Mouse (Mus musculus): ENCODE measurements at regions not wholly inside any gene's neighbourhood (a gene's known extent, or its start where the extent isn't known, plus 50 kb on each side); places are given as distances from the start of the nearest gene placed in this dataset.
A peak's percentile ranks its signal among the peaks of the same experiment; 100 is the strongest.

DNA sequence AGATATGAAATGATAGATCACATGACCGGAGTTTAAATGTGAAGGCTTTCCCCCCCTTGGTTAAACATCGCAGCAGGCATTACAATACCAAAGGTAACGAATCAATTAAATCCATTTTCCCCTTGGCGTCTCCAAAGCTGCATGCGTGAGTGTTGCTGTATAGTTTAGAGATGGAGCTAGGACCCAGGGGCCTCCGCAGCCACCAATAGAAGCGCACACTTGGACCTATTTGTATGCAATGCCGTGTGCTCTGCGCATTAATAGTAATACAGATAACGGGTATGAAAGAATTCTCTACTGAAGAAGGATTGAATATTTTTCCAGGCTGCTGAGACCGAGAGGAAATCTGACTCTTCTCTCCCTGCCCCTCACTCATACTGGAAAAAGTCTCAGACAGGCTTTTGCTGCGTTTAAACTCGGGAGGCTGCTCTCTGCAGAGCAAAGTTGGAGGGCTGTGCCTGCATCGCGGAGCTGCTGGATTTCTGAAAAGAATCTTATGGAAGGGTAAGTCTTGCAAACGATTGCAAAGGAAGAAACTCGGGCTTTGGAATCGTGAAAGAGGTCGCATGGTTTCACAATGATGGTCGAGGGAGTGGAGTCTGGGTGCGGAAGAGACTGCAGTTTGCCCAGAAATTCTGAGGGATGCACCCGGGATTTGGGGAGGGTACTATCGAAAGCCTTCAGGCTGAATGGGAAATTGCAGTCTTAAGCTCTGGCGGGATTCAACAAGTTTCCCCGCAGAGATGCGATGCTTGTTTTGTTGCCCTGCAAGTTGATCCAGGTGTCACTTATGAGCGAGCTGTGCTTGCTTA is 280.5 kb upstream of the Robo1 start:
- H3K27me3 ChIP-seq (ENCODE audit: control insufficient read depth, insufficient read depth, low read depth, low read length): no peaks in the 10 kb centered on the region
- H3K9me3 ChIP-seq (replicated peaks; ENCODE audit: control insufficient read depth, low read length, poor library complexity, severe bottlenecking): no peaks in the 10 kb centered on the region
- under 1% methylated on average over 27 of the region's 27 CpGs for WGBS
- peak overlapping the region; percentile 82 for H3K9ac ChIP-seq (ENCODE audit: low read depth, low read length)
- H3K4me2 ChIP-seq (ENCODE audit: low read length): peak overlapping the region; percentile 70
- peak overlapping the region; percentile 86 for H3K27ac ChIP-seq (ENCODE audit: low read length)
- H3K4me3 ChIP-seq (ENCODE audit: low read depth, low read length): peak overlapping the region; percentile 62
- H3K36me3 ChIP-seq (ENCODE audit: control insufficient read depth, insufficient read depth, low read length): no peaks in the 10 kb centered on the region
- peaks cover 7% of the 10 kb centered on the region for H3K4me1 ChIP-seq (ENCODE audit: control insufficient read depth, insufficient read depth, low read length)
- ATAC-seq: peak; percentile 88

DNA sequence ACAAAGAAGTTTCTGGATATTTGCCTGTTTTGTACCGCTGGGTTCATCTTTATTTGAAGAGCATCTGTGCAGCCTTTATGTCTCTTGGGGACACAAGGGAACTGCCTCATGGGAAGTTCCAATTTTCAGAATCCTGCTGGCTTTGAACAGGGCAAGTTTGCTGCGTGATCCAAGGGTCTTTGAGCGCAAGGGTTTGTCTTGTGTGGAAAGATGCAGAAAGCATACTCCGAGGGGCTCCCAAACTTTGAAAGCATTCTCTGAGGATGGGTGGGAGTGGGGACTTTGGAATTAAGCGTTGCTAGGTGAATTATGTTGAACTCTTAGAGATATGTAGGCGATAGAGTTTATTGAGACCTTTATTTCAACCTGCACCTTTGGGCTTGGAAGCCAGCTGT is 279.9 kb upstream of the Robo1 start:
- H3K4me2 ChIP-seq (ENCODE audit: low read length): peak overlapping the region; percentile 70
- peak overlapping the region; percentile 62 for H3K4me3 ChIP-seq (ENCODE audit: low read depth, low read length)
- H3K9ac ChIP-seq (ENCODE audit: low read depth, low read length): peak overlapping the region; percentile 82
- H3K4me1 ChIP-seq (ENCODE audit: control insufficient read depth, insufficient read depth, low read length): peaks cover 7% of the 10 kb centered on the region
- H3K36me3 ChIP-seq (ENCODE audit: control insufficient read depth, insufficient read depth, low read length): no peaks in the 10 kb centered on the region
- no peak for ATAC-seq
- 0 out of 2 replicates have a peak, but pooled peaks cover 4% of the 10 kb centered on the region for H3K9me3 ChIP-seq (replicated peaks; ENCODE audit: control insufficient read depth, low read length, poor library complexity, severe bottlenecking)
- peak overlapping the region; percentile 86 for H3K27ac ChIP-seq (ENCODE audit: low read length)
- H3K27me3 ChIP-seq (ENCODE audit: control insufficient read depth, insufficient read depth, low read depth, low read length): no peaks in the 10 kb centered on the region
- WGBS: 0% methylated on average over 6 of the region's 6 CpGs

DNA sequence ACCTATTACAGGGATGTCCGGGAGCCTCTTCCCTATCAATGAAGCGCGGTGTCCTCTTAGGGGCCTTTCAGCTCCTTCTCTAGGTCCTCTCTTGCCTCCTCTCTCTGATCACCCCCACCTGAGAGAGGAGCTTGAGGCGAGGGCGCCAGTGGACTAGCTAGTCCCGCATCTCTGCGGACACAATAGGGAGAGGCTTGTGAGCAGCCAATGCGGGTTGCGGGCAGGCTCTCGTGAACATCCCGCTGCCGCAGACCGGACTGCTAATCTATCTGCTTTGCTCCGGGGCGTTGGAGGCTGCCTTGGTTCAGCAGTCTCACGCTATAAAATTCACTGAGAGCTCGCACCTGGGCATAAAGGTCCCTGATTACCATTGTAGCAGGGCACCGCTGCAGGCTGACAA is 279.3 kb upstream of the Robo1 start:
- no peaks in the 10 kb centered on the region for H3K36me3 ChIP-seq (ENCODE audit: control insufficient read depth, insufficient read depth, low read length)
- no peaks in the 10 kb centered on the region for H3K27me3 ChIP-seq (ENCODE audit: control insufficient read depth, insufficient read depth, low read depth, low read length)
- peaks cover 7% of the 10 kb centered on the region for H3K4me1 ChIP-seq (ENCODE audit: control insufficient read depth, insufficient read depth, low read length)
- WGBS: 0% methylated on average over 18 of the region's 18 CpGs
- H3K4me3 ChIP-seq (ENCODE audit: low read depth, low read length): peak overlapping the region; percentile 62
- ATAC-seq: peak; percentile 70
- peak overlapping the region; percentile 82 for H3K9ac ChIP-seq (ENCODE audit: low read depth, low read length)
- 0 out of 2 replicates have a peak, but pooled peaks cover 4% of the 10 kb centered on the region for H3K9me3 ChIP-seq (replicated peaks; ENCODE audit: control insufficient read depth, low read length, poor library complexity, severe bottlenecking)
- peak overlapping the region; percentile 70 for H3K4me2 ChIP-seq (ENCODE audit: low read length)
- peak overlapping the region; percentile 86 for H3K27ac ChIP-seq (ENCODE audit: low read length)

DNA sequence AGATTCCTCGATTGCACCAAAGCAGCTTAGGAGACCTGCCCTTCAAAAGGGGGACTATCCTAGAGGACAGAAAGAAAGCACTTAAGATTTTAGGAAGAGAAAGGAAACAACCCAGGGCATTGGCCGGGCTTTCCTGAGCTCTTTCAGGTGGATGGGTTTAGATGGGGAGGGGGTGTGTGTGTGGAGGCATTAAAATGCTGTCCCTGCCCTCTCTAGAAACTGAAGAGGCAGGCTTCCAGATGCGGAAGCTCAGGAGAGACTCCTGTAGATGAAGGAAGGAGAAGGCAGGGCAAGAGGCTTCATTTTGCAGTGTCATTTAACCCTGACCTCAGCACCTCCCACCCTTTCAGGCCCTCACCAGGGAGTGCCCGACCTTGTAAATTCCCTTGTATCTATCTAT is 278.8 kb upstream of the Robo1 start:
- Histone ChIP-seq H3K9ac (ENCODE audit: low read depth, low read length) (peak overlapping the region; percentile 82), H3K27me3 (ENCODE audit: control insufficient read depth, insufficient read depth, low read depth, low read length) (no peaks in the 10 kb centered on the region), H3K9me3 (replicated peaks; ENCODE audit: control insufficient read depth, low read length, poor library complexity, severe bottlenecking) (0 out of 2 replicates have a peak, but pooled peaks cover 4% of the 10 kb centered on the region), H3K27ac (ENCODE audit: low read length) (peak overlapping the region; percentile 86), H3K4me3 (ENCODE audit: low read depth, low read length) (peak overlapping the region; percentile 62), H3K36me3 (ENCODE audit: control insufficient read depth, insufficient read depth, low read length) (no peaks in the 10 kb centered on the region), H3K4me2 (ENCODE audit: low read length) (peak overlapping the region; percentile 70), H3K4me1 (ENCODE audit: control insufficient read depth, insufficient read depth, low read length) (peaks cover 7% of the 10 kb centered on the region)
- 1% methylated on average over 4 of the region's 4 CpGs for WGBS
- ATAC-seq: peak; percentile 61

DNA sequence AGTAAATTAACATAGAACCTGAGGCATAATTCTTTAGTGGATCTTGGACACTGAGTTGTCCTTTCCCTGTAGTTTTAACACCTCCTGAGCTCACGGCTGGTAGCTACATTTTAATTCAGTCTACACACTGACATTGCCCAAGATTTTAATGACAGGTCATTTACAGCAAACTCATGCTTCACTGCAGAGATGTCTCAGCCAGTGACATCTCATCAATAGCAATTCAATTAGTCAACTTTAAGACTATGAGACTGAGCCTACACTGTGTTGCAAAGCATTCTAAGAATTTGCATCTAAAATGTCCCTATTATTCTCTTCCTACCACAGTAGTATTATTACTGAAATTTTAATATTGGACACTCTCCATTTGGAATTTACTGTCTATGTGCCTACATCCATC is 239.9 kb upstream of the Robo1 start:
- H3K27me3 ChIP-seq (ENCODE audit: control insufficient read depth, insufficient read depth, low read depth, low read length): no peaks in the 10 kb centered on the region
- no peaks in the 10 kb centered on the region for H3K36me3 ChIP-seq (ENCODE audit: control insufficient read depth, insufficient read depth, low read length)
- 26% methylated on average over 1 of the region's 1 CpGs for WGBS
- H3K4me2 ChIP-seq (ENCODE audit: low read length): no peak overlapping the region
- H3K4me3 ChIP-seq (ENCODE audit: low read depth, low read length): no peak overlapping the region
- ATAC-seq: no peak
- H3K4me1 ChIP-seq (ENCODE audit: control insufficient read depth, insufficient read depth, low read length): no peaks in the 10 kb centered on the region
- no peak overlapping the region for H3K9ac ChIP-seq (ENCODE audit: low read depth, low read length)
- H3K9me3 ChIP-seq (replicated peaks; ENCODE audit: control insufficient read depth, low read length, poor library complexity, severe bottlenecking): no peaks in the 10 kb centered on the region
- no peak overlapping the region for H3K27ac ChIP-seq (ENCODE audit: low read length)

DNA sequence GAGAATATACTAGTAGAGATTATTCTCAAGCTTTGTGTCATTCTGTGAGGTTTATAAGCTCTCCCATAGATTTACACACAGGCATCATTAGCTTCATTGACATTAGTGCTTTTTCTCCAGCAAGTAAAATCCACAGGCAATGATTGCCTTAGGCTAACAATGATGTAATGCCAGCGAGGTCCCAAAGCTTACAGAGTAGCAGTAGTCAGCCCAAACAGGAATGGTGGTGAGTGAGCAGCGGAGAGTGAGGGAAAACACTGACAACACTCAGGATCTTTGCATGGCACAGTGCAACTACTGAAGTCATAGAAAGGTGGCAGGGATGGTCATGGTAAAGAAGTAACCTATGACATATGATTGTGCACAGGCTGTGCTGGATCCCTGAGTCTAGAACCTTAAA is 238.5 kb upstream of the Robo1 start:
- Histone ChIP-seq H3K4me3 (ENCODE audit: low read depth, low read length) (no peak overlapping the region), H3K9ac (ENCODE audit: low read depth, low read length) (no peak overlapping the region), H3K4me2 (ENCODE audit: low read length) (no peak overlapping the region), H3K36me3 (ENCODE audit: control insufficient read depth, insufficient read depth, low read length) (no peaks in the 10 kb centered on the region), H3K27ac (ENCODE audit: low read length) (no peak overlapping the region), H3K9me3 (replicated peaks; ENCODE audit: control insufficient read depth, low read length, poor library complexity, severe bottlenecking) (no peaks in the 10 kb centered on the region), H3K27me3 (ENCODE audit: control insufficient read depth, insufficient read depth, low read depth, low read length) (no peaks in the 10 kb centered on the region), H3K4me1 (ENCODE audit: control insufficient read depth, insufficient read depth, low read length) (no peaks in the 10 kb centered on the region)
- ATAC-seq: no peak
- WGBS: 68% methylated on average over 2 of the region's 2 CpGs

GRCm38 (mm10) chr16:72071756-72072471 is 236.2 kb upstream of the Robo1 start:
- no peak overlapping the region for H3K27ac ChIP-seq (ENCODE audit: low read length)
- no peak overlapping the region for H3K4me3 ChIP-seq (ENCODE audit: low read depth, low read length)
- H3K4me1 ChIP-seq (ENCODE audit: control insufficient read depth, insufficient read depth, low read length): no peaks in the 10 kb centered on the region
- H3K4me2 ChIP-seq (ENCODE audit: low read length): no peak overlapping the region
- 49% methylated on average over 2 of the region's 2 CpGs for WGBS
- no peaks in the 10 kb centered on the region for H3K36me3 ChIP-seq (ENCODE audit: control insufficient read depth, insufficient read depth, low read length)
- ATAC-seq: no peak
- no peak overlapping the region for H3K9ac ChIP-seq (ENCODE audit: low read depth, low read length)
- no peaks in the 10 kb centered on the region for H3K9me3 ChIP-seq (replicated peaks; ENCODE audit: control insufficient read depth, low read length, poor library complexity, severe bottlenecking)
- H3K27me3 ChIP-seq (ENCODE audit: control insufficient read depth, insufficient read depth, low read depth, low read length): no peaks in the 10 kb centered on the region

- Histone ChIP-seq H3K9me3 (replicated peaks; ENCODE audit: control insufficient read depth, low read length, poor library complexity, severe bottlenecking) (no peaks in the 10 kb centered on the region), H3K36me3 (ENCODE audit: control insufficient read depth, insufficient read depth, low read length) (no peaks in the 10 kb centered on the region), H3K27me3 (ENCODE audit: control insufficient read depth, insufficient read depth, low read depth, low read length) (no peaks in the 10 kb centered on the region), H3K4me1 (ENCODE audit: control insufficient read depth, insufficient read depth, low read length) (peaks cover 10% of the 10 kb centered on the region; the same call in 1 of the 2 replicates), H3K27ac (ENCODE audit: low read length) (no peak overlapping the region), H3K9ac (ENCODE audit: low read depth, low read length) (no peak overlapping the region), H3K4me3 (ENCODE audit: low read depth, low read length) (no peak overlapping the region), H3K4me2 (ENCODE audit: low read length) (no peak overlapping the region)
- WGBS: 58% methylated on average over 5 of the region's 5 CpGs
- ATAC-seq: 0 out of 2 replicates have a peak, but pooled peaks have one; percentile 30
Observed at GRCm38 (mm10) chr16:72085181-72085580, 222.9 kb upstream of the Robo1 start.

- no peaks in the 10 kb centered on the region for H3K36me3 ChIP-seq (ENCODE audit: control insufficient read depth, insufficient read depth, low read length)
- 28% methylated on average over 4 of the region's 4 CpGs for WGBS
- peak overlapping the region; percentile 8; the same call in 1 of the 2 replicates for H3K4me2 ChIP-seq (ENCODE audit: low read length)
- H3K4me3 ChIP-seq (ENCODE audit: low read depth, low read length): no peak overlapping the region
- no peaks in the 10 kb centered on the region for H3K27me3 ChIP-seq (ENCODE audit: control insufficient read depth, insufficient read depth, low read depth, low read length)
- no peak overlapping the region for H3K9ac ChIP-seq (ENCODE audit: low read depth, low read length)
- H3K27ac ChIP-seq (ENCODE audit: low read length): no peak overlapping the region
- peaks cover 10% of the 10 kb centered on the region; the same call in 1 of the 2 replicates for H3K4me1 ChIP-seq (ENCODE audit: control insufficient read depth, insufficient read depth, low read length)
- no peaks in the 10 kb centered on the region for H3K9me3 ChIP-seq (replicated peaks; ENCODE audit: control insufficient read depth, low read length, poor library complexity, severe bottlenecking)
- peak; percentile 77; the same call in 1 of the 2 replicates for ATAC-seq
Observed at GRCm38 (mm10) chr16:72088053-72088452, 220.1 kb upstream of the Robo1 start.

Measured in midbrain, embryonic 16.5 days (tissue).